Comparison of ENCODE assay signal across 27 mouse cellular contexts in the genomic region with DNA sequence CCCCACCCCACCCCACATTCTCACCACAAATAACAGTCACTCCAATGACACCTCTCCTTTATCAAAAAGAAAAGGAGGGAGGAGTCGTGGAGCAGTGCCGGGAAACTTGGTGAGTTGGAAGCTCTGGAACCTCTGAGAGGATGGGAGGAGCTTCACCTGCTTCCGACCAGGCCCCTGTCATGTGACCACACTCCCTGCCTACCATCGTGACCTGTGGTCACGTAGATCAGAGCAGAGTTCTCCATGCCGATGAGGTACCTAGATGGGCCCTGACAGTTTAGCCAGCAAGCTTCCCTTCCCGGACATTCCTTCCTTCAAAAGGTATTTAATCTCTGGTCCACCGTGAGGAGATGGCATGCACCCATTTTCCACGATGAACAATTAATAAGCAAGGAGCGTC. TPM values are rescaled to one million over a fixed set of nuclear protein-coding genes. Genes with fewer than 3 reads are reported as not detected.
DNase-seq lines count a peak whose midpoint lies in the region; ATAC-seq and TF ChIP-seq lines count a peak whose summit lies in the region.
"Had no signal": no experiment of that assay in that cellular context is flagged by ENCODE, and none has a peak within 500 bp of the region (broad histone marks: within the 10 kb centered on the region; RNA-seq: fewer than 3 reads in every experiment).

No protein-coding gene starts in this region.

- H3K27me3 ChIP-seq in liver, embryonic 13.5 days: no peaks in the 10 kb centered on the region
- no peaks in the 10 kb centered on the region for H3K27me3 ChIP-seq in liver, embryonic 12.5 days (replicated peaks)
- no peaks in the 10 kb centered on the region for H3K27me3 ChIP-seq in forebrain, embryonic 15.5 days
- H3K27me3 ChIP-seq: CH12.LX; embryonic facial prominence, embryonic 12.5 days; embryonic facial prominence, embryonic 15.5 days; heart, embryonic 13.5 days had no signal

- H3K27ac ChIP-seq in liver, embryonic 13.5 days: peak overlapping the region; percentile 60; the same call in 1 of the 2 replicates
- H3K27ac ChIP-seq in liver, embryonic 12.5 days: no peak overlapping the region
- H3K27ac ChIP-seq in ES-E14 (ENCODE audit: insufficient read depth, low read depth, low read length, poor library complexity, severe bottlenecking): peak overlapping the region; percentile 65
- no peak overlapping the region for H3K27ac ChIP-seq in forebrain, embryonic 15.5 days (replicated peaks)
- H3K27ac ChIP-seq: embryonic facial prominence, embryonic 12.5 days; embryonic facial prominence, embryonic 15.5 days; heart, adult 2 months; heart, embryonic 10.5 days; heart, embryonic 13.5 days; hindbrain, embryonic 14.5 days; hindbrain, postnatal 0 days had no signal

- in situ Hi-C loops in ES-E14 (cut with MboI; ENCODE audit: low sequenced_read_pairs in 2 of 2, unreplicated experiment in 2 of 2): no loop called here

- no peak for ATAC-seq in liver, embryonic 13.5 days (ENCODE audit: low read depth)
- ATAC-seq in liver, embryonic 12.5 days: no peak
- ATAC-seq in forebrain, embryonic 15.5 days (replicated peaks): no peak
- ATAC-seq: forebrain, embryonic 14.5 days; hindbrain, postnatal 0 days; inflammation-experienced regulatory T-cells, adult 6 months had no signal

- H3K4me2 ChIP-seq in liver, embryonic 13.5 days: no peak overlapping the region; the same call in 1 of the 2 replicates
- no peak overlapping the region for H3K4me2 ChIP-seq in liver, embryonic 12.5 days
- no peak overlapping the region for H3K4me2 ChIP-seq in forebrain, embryonic 15.5 days (replicated peaks)
- H3K4me2 ChIP-seq: embryonic facial prominence, embryonic 12.5 days; embryonic facial prominence, embryonic 15.5 days; heart, embryonic 13.5 days; hindbrain, embryonic 14.5 days had no signal

- H3K4me1 ChIP-seq in liver, embryonic 13.5 days (replicated peaks): peaks cover 50% of the 10 kb centered on the region
- peaks cover 48% of the 10 kb centered on the region for H3K4me1 ChIP-seq in liver, embryonic 12.5 days
- peaks cover 0 to 6% of the 10 kb centered on the region in 2 experiments; a peak in 2 of 4 replicates for H3K4me1 ChIP-seq in ES-E14 (ENCODE audit: control insufficient read depth in 2 of 2, insufficient read depth in 2 of 2, low read length in 2 of 2, poor library complexity in 1 of 2)
- H3K4me1 ChIP-seq in forebrain, embryonic 15.5 days: no peaks in the 10 kb centered on the region
- H3K4me1 ChIP-seq: embryonic facial prominence, embryonic 12.5 days; embryonic facial prominence, embryonic 15.5 days had no signal

- no peak for DNase-seq in liver, embryonic 13.5 days
- DNase-seq in ES-E14 (ENCODE audit: low read depth, low spot score) (peak; percentile 76), ZHBTc4 (ENCODE audit: low read depth, low spot score) (peak; percentile 96)
- DNase-seq in layer of hippocampus, adult 8-10 months (ENCODE audit: low spot score in 2 of 2): no peak
- DNase-seq: adrenal gland, adult 2 months; adrenal gland, postnatal 14 days; B cell, adult 2 months; cerebellum, adult 11 months; cerebellum, adult 2 months; cerebellum, adult 9-11 months; cerebellum, postnatal 25 days; gastrocnemius, postnatal 25 days; heart, adult 2 months; heart, postnatal 14 days; heart, postnatal 4 days; kidney, adult 11 months had no signal

- 78% methylated on average over 10 of the region's 10 CpGs for WGBS in liver, embryonic 13.5 days (ENCODE audit: insufficient replicate concordance)
- WGBS in liver, embryonic 12.5 days (ENCODE audit: insufficient replicate concordance): 84% methylated on average over 10 of the region's 10 CpGs
- WGBS in forebrain, embryonic 15.5 days: 96% methylated on average over 10 of the region's 10 CpGs

- H3K9me3 ChIP-seq in liver, embryonic 13.5 days (replicated peaks): peaks cover 8% of the 10 kb centered on the region
- peaks cover 6% of the 10 kb centered on the region; the same call in 1 of the 2 replicates for H3K9me3 ChIP-seq in liver, embryonic 12.5 days (replicated peaks)
- H3K9me3 ChIP-seq in ES-E14 (ENCODE audit: control insufficient read depth, insufficient read depth, low read depth, low read length): no peaks in the 10 kb centered on the region
- no peaks in the 10 kb centered on the region for H3K9me3 ChIP-seq in forebrain, embryonic 15.5 days
- H3K9me3 ChIP-seq: embryonic facial prominence, embryonic 12.5 days; embryonic facial prominence, embryonic 15.5 days; heart, embryonic 10.5 days; heart, embryonic 13.5 days had no signal

- H3K36me3 ChIP-seq in liver, embryonic 13.5 days: peaks cover 23% of the 10 kb centered on the region
- peaks cover 39% of the 10 kb centered on the region for H3K36me3 ChIP-seq in liver, embryonic 12.5 days
- H3K36me3 ChIP-seq in ES-E14 (ENCODE audit: control insufficient read depth, insufficient read depth, low read length, poor library complexity, severe bottlenecking): peaks cover 3% of the 10 kb centered on the region; the same call in 1 of the 2 replicates
- peaks cover 2% of the 10 kb centered on the region; the same call in 1 of the 2 replicates for H3K36me3 ChIP-seq in forebrain, embryonic 15.5 days

- H3K9ac ChIP-seq in liver, embryonic 13.5 days: no peak overlapping the region
- H3K9ac ChIP-seq in liver, embryonic 12.5 days: no peak overlapping the region
- H3K9ac ChIP-seq in ES-E14 (ENCODE audit: insufficient read depth, low read depth, low read length, poor library complexity, severe bottlenecking): peak overlapping the region; percentile 83
- no peak overlapping the region for H3K9ac ChIP-seq in forebrain, embryonic 15.5 days (replicated peaks)
- H3K9ac ChIP-seq: embryonic facial prominence, embryonic 12.5 days; embryonic facial prominence, embryonic 15.5 days; heart, embryonic 13.5 days; hindbrain, embryonic 14.5 days had no signal

- no peak overlapping the region for H3K4me3 ChIP-seq in liver, embryonic 13.5 days (replicated peaks)
- no peak overlapping the region for H3K4me3 ChIP-seq in liver, embryonic 12.5 days
- H3K4me3 ChIP-seq in ES-E14 (ENCODE audit: insufficient read depth in 1 of 2, low read depth in 1 of 2, low read length in 2 of 2, poor library complexity in 1 of 2, severe bottlenecking in 1 of 2): peak overlapping the region; percentile 59 to 74
- H3K4me3 ChIP-seq in forebrain, embryonic 15.5 days: no peak overlapping the region
- H3K4me3 ChIP-seq: embryonic facial prominence, embryonic 12.5 days; embryonic facial prominence, embryonic 15.5 days; heart, adult 2 months; heart, embryonic 10.5 days; heart, embryonic 13.5 days had no signal

TF ChIP-seq in ES-E14, 5 proteins besides CTCF, POLR2A, EP300 and RAD21:
- TF ChIP-seq CHD2 (IDR thresholded peaks at IDR 0.05; ENCODE audit: low read depth, low read length) (no peak), ZNF384 (IDR thresholded peaks at IDR 0.05; ENCODE audit: low read depth, low read length) (no peak), HCFC1 (IDR thresholded peaks at IDR 0.05; ENCODE audit: borderline replicate concordance, insufficient read depth, low read length) (no peak), ZC3H11A (IDR thresholded peaks at IDR 0.05; ENCODE audit: borderline replicate concordance, low read depth, low read length) (no peak), MAFK (IDR thresholded peaks at IDR 0.05; ENCODE audit: insufficient read depth, low read depth, low read length) (no peak)
TF ChIP-seq in ES-E14: peak in this region for 0.

RNA-seq across cellular contexts. Expression of a gene that starts 17.2 kb away (rescaled TPM):
- 11.7 and 14.6 TPM in 2 replicates for polyA plus RNA-seq in liver, embryonic 13.5 days (2015; fragmentation: Nextera tagmentation; extraction: Ambion mirVana)
- 23.1 and 24.2 TPM in 2 replicates for polyA plus RNA-seq in liver, embryonic 12.5 days (2016; fragmentation: Nextera tagmentation; extraction: Ambion mirVana)
- total RNA-seq in ES-E14 (2012; rRNA removed): 35.5 and 39.3 TPM in 2 replicates
- 122 and 123 TPM in 2 replicates for polyA plus RNA-seq in forebrain, embryonic 15.5 days (2015; fragmentation: Nextera tagmentation; extraction: Ambion mirVana)
- 100 to 1,000 TPM; 189 to 217 (median 199) TPM for total RNA-seq in layer of hippocampus, adult 8-10 months (2022)

RNA-seq across cellular contexts. Expression of a gene that starts 50.4 kb away (rescaled TPM):
- 37.5 and 50.6 TPM in 2 replicates for polyA plus RNA-seq in liver, embryonic 13.5 days (2015; fragmentation: Nextera tagmentation; extraction: Ambion mirVana)
- 56.1 and 56.4 TPM in 2 replicates for polyA plus RNA-seq in liver, embryonic 12.5 days (2016; fragmentation: Nextera tagmentation; extraction: Ambion mirVana)
- total RNA-seq in ES-E14 (2012; rRNA removed): 26.2 and 28.4 TPM in 2 replicates
- polyA plus RNA-seq in forebrain, embryonic 15.5 days (2015; fragmentation: Nextera tagmentation; extraction: Ambion mirVana): 41.5 and 41.9 TPM in 2 replicates
- total RNA-seq in layer of hippocampus, adult 8-10 months (2022): 10 to 100 TPM; 65.8 to 74.4 (median 68.9) TPM

Comparison
In these comparisons a context has a peak if more than half of its experiments do, and no peak if none do; other contexts are left out.
1. H3K27ac ChIP-seq: peak in liver, embryonic 13.5 days (single experiment) and ES-E14 (single experiment); none in liver, embryonic 12.5 days (single experiment) and forebrain, embryonic 15.5 days (single experiment).
2. DNase-seq: peak in ES-E14 (single experiment) and ZHBTc4 (single experiment); none in liver, embryonic 13.5 days (single experiment) and layer of hippocampus, adult 8-10 months (0 of 2).
3. H3K4me3 ChIP-seq: peak in ES-E14 (2 of 2); none in liver, embryonic 13.5 days (single experiment), liver, embryonic 12.5 days (single experiment) and forebrain, embryonic 15.5 days (single experiment).